ENCODE assay signal across 8 mouse cellular contexts in the genomic region with DNA sequence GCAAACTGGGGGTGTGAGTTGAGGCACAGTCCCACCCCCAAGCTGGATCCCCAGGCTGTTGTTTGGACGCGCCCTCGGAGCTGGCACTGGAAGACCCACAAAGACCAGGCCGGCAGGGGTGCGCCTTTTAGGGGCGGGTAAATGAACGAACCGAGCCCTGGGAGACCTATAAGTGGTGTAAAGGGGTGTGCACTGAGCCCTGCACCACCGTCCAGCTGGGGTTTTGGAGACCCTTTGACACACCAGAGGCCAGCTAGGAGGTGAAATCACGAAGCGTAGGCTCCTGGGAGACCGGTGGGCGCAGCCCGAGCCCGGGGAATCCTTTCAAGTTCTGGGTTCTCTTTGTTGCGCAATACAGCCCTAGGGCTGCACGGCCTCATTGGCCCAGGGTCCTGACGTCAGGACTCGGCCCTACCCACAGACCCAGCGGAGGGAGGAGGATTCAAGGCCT. TPM values are rescaled to one million over a fixed set of nuclear protein-coding genes. Genes with fewer than 3 reads are reported as not detected.
DNase-seq lines count a peak whose midpoint lies in the region; ATAC-seq and TF ChIP-seq lines count a peak whose summit lies in the region.

No protein-coding gene starts in this region.

- peaks cover 36% of the 10 kb centered on the region for H3K4me1 ChIP-seq in embryonic facial prominence, embryonic 12.5 days
- H3K4me1 ChIP-seq in liver, embryonic 15.5 days (replicated peaks) = peaks cover 10% of the 10 kb centered on the region
- H3K4me1 ChIP-seq in neural tube, embryonic 14.5 days (ENCODE audit: control insufficient read depth, insufficient read depth, low read length) = peaks cover 15% of the 10 kb centered on the region; the same call in 1 of the 2 replicates

- no peaks in the 10 kb centered on the region for H3K9me3 ChIP-seq in embryonic facial prominence, embryonic 12.5 days
- no peaks in the 10 kb centered on the region for H3K9me3 ChIP-seq in liver, embryonic 15.5 days (replicated peaks)
- H3K9me3 ChIP-seq in neural tube, embryonic 14.5 days (ENCODE audit: control insufficient read depth, low read length) = no peaks in the 10 kb centered on the region

- peak overlapping the region; percentile 88 for H3K4me2 ChIP-seq in embryonic facial prominence, embryonic 12.5 days (replicated peaks)
- H3K4me2 ChIP-seq in liver, embryonic 15.5 days = peak overlapping the region; percentile 64
- H3K4me2 ChIP-seq in neural tube, embryonic 14.5 days (ENCODE audit: low read depth, low read length) = peak overlapping the region; percentile 82

- H3K36me3 ChIP-seq in embryonic facial prominence, embryonic 12.5 days = no peaks in the 10 kb centered on the region
- H3K36me3 ChIP-seq in liver, embryonic 15.5 days (replicated peaks) = no peaks in the 10 kb centered on the region
- H3K36me3 ChIP-seq in neural tube, embryonic 14.5 days (ENCODE audit: control insufficient read depth, insufficient read depth, low read length) = no peaks in the 10 kb centered on the region

- 4% methylated on average over 20 of the region's 20 CpGs for WGBS in embryonic facial prominence, embryonic 12.5 days
- 3% methylated on average over 20 of the region's 20 CpGs for WGBS in liver, embryonic 15.5 days (ENCODE audit: insufficient replicate concordance)
- under 1% methylated on average over 20 of the region's 20 CpGs for WGBS in neural tube, embryonic 14.5 days

- H3K27me3 ChIP-seq in embryonic facial prominence, embryonic 12.5 days = peaks cover 30% of the 10 kb centered on the region
- H3K27me3 ChIP-seq in liver, embryonic 15.5 days = peaks cover 67% of the 10 kb centered on the region
- H3K27me3 ChIP-seq in neural tube, embryonic 14.5 days (ENCODE audit: control insufficient read depth, insufficient read depth, low read length) = peaks cover 13% of the 10 kb centered on the region

- no peak for TF ChIP-seq CTCF in gastrocnemius, adult 2 months (IDR thresholded peaks at IDR 0.05)

- peak overlapping the region; percentile 79 for H3K4me3 ChIP-seq in gastrocnemius, adult 2 months
- H3K4me3 ChIP-seq in embryonic facial prominence, embryonic 12.5 days = peak overlapping the region; percentile 66
- peak overlapping the region; percentile 48 for H3K4me3 ChIP-seq in liver, embryonic 15.5 days (replicated peaks)
- H3K4me3 ChIP-seq in neural tube, embryonic 14.5 days (ENCODE audit: low read depth, low read length) = peak overlapping the region; percentile 58

- intact Hi-C loops in gastrocnemius, adult 2 months (cut with DNase I) = no loop called here
- intact Hi-C loops in heart, postnatal 14 days (cut with DNase I) = no loop called here

- DNase-seq in gastrocnemius, adult 2 months = peak; percentile 70
- DNase-seq in gastrocnemius, postnatal 10 days = no peak
- DNase-seq in heart, postnatal 14 days = peak; percentile 48 to 61
- DNase-seq in right cerebral cortex, postnatal 4 days = no peak
- no peak for DNase-seq in testis, postnatal 10 days (ENCODE audit: low spot score)

- no peak for ATAC-seq in embryonic facial prominence, embryonic 12.5 days (ENCODE audit: insufficient number of reproducible peaks, insufficient read depth, low FRiP score, low TSS enrichment)
- no peak for ATAC-seq in liver, embryonic 15.5 days (ENCODE audit: insufficient read depth)
- ATAC-seq in neural tube, embryonic 14.5 days (ENCODE audit: low read depth) = peak; percentile 38; the same call in 1 of the 2 replicates

- peak overlapping the region; percentile 86 for H3K27ac ChIP-seq in gastrocnemius, adult 2 months
- no peak overlapping the region for H3K27ac ChIP-seq in embryonic facial prominence, embryonic 12.5 days
- H3K27ac ChIP-seq in liver, embryonic 15.5 days (replicated peaks) = no peak overlapping the region
- H3K27ac ChIP-seq in neural tube, embryonic 14.5 days (ENCODE audit: low read depth, low read length) = no peak overlapping the region

- peak overlapping the region; percentile 81 for H3K9ac ChIP-seq in embryonic facial prominence, embryonic 12.5 days
- no peak overlapping the region for H3K9ac ChIP-seq in liver, embryonic 15.5 days
- H3K9ac ChIP-seq in neural tube, embryonic 14.5 days (replicated peaks; ENCODE audit: low read depth, low read length) = peak overlapping the region; percentile 82

RNA-seq across cellular contexts. Expression of a gene that starts 0.7 kb away (rescaled TPM):
- 1 to 10 TPM; 3.4 to 7.3 TPM for total RNA-seq in gastrocnemius, adult 2 months (2021)
- 10 to 100 TPM; 25.1 to 32.2 TPM for total RNA-seq in gastrocnemius, postnatal 10 days (2021)
- 9.7 and 10.6 TPM in 2 replicates for polyA plus RNA-seq in embryonic facial prominence, embryonic 12.5 days (2016; fragmentation: Nextera tagmentation; extraction: Ambion mirVana)
- 10 to 100 TPM; 19.9 to 20.6 TPM for total RNA-seq in heart, postnatal 14 days (2021)
- polyA plus RNA-seq in liver, embryonic 15.5 days (2015; fragmentation: Nextera tagmentation; extraction: Ambion mirVana) = 0.76 and 1.2 TPM in 2 replicates
- 18.5 and 19.3 TPM in 2 replicates for polyA plus RNA-seq in neural tube, embryonic 14.5 days (2014; fragmentation: Nextera tagmentation; extraction: Ambion mirVana)

RNA-seq across cellular contexts. Expression of a gene that starts 16.8 kb away (rescaled TPM):
- total RNA-seq in gastrocnemius, adult 2 months (2021) = not detected
- total RNA-seq in gastrocnemius, postnatal 10 days (2021) = not detected
- 0.09 TPM in 1 of 2 replicates, not detected in the other for polyA plus RNA-seq in embryonic facial prominence, embryonic 12.5 days (2016; fragmentation: Nextera tagmentation; extraction: Ambion mirVana)
- not detected for total RNA-seq in heart, postnatal 14 days (2021)
- polyA plus RNA-seq in liver, embryonic 15.5 days (2015; fragmentation: Nextera tagmentation; extraction: Ambion mirVana) = not detected in 2 replicates
- polyA plus RNA-seq in neural tube, embryonic 14.5 days (2014; fragmentation: Nextera tagmentation; extraction: Ambion mirVana) = 0.36 and 0.68 TPM in 2 replicates

RNA-seq across cellular contexts. Expression of a gene that starts 22.3 kb away (rescaled TPM):
- 10 to 100 TPM; 18.1 to 19.3 TPM for total RNA-seq in gastrocnemius, adult 2 months (2021)
- 10 to 100 TPM; 17.3 to 19.1 TPM for total RNA-seq in gastrocnemius, postnatal 10 days (2021)
- polyA plus RNA-seq in embryonic facial prominence, embryonic 12.5 days (2016; fragmentation: Nextera tagmentation; extraction: Ambion mirVana) = 30.3 and 33.4 TPM in 2 replicates
- 10 to 100 TPM; 25.9 to 27.2 TPM for total RNA-seq in heart, postnatal 14 days (2021)
- polyA plus RNA-seq in liver, embryonic 15.5 days (2015; fragmentation: Nextera tagmentation; extraction: Ambion mirVana) = 7.6 TPM in 2 replicates
- 16.6 and 24.9 TPM in 2 replicates for polyA plus RNA-seq in neural tube, embryonic 14.5 days (2014; fragmentation: Nextera tagmentation; extraction: Ambion mirVana)

RNA-seq across cellular contexts. Expression of a gene that starts 44.1 kb away (rescaled TPM):
- total RNA-seq in gastrocnemius, adult 2 months (2021) = not detected
- under 1 TPM in 1 of 2 experiments, not detected in 1; 0.40 TPM for total RNA-seq in gastrocnemius, postnatal 10 days (2021)
- polyA plus RNA-seq in embryonic facial prominence, embryonic 12.5 days (2016; fragmentation: Nextera tagmentation; extraction: Ambion mirVana) = 1.0 and 2.3 TPM in 2 replicates
- total RNA-seq in heart, postnatal 14 days (2021) = 10 to 100 TPM; 84.5 to 95.8 TPM
- 0.08 TPM in 1 of 2 replicates, not detected in the other for polyA plus RNA-seq in liver, embryonic 15.5 days (2015; fragmentation: Nextera tagmentation; extraction: Ambion mirVana)
- polyA plus RNA-seq in neural tube, embryonic 14.5 days (2014; fragmentation: Nextera tagmentation; extraction: Ambion mirVana) = 5.9 and 8.4 TPM in 2 replicates

RNA-seq across cellular contexts. Expression of a gene that starts 50.8 kb away (rescaled TPM):
- 100 to 1,000 TPM; 235 to 261 TPM for total RNA-seq in gastrocnemius, adult 2 months (2021)
- 100 to 1,000 TPM; 305 to 332 TPM for total RNA-seq in gastrocnemius, postnatal 10 days (2021)
- polyA plus RNA-seq in embryonic facial prominence, embryonic 12.5 days (2016; fragmentation: Nextera tagmentation; extraction: Ambion mirVana) = 395 and 396 TPM in 2 replicates
- total RNA-seq in heart, postnatal 14 days (2021) = 100 to 1,000 TPM; 223 to 252 TPM
- 146 and 201 TPM in 2 replicates for polyA plus RNA-seq in liver, embryonic 15.5 days (2015; fragmentation: Nextera tagmentation; extraction: Ambion mirVana)
- 150 and 173 TPM in 2 replicates for polyA plus RNA-seq in neural tube, embryonic 14.5 days (2014; fragmentation: Nextera tagmentation; extraction: Ambion mirVana)

Comparison
In these comparisons a context has a peak if more than half of its experiments do, and no peak if none do; other contexts are left out.
1. DNase-seq: peak in gastrocnemius, adult 2 months (single experiment) and heart, postnatal 14 days (2 of 2); none in gastrocnemius, postnatal 10 days (single experiment), right cerebral cortex, postnatal 4 days (single experiment) and testis, postnatal 10 days (single experiment).
2. Peak in every context shown above with its lines, with median percentiles within 50 percentile points of each other: H3K4me3 ChIP-seq and H3K4me2 ChIP-seq.